Mouse (Mus musculus) stomach, postnatal 0 days (tissue): ENCODE data around the gene Camp. TPM values are rescaled to one million over a fixed set of nuclear protein-coding genes. Genes with fewer than 3 reads are reported as not detected.
A peak's percentile ranks its signal among the peaks of the same experiment; 100 is the strongest.

ENCODE experiments used
- ATAC-seq: fragments of 200-750 bp; cut with Nextera tagmentation; 2 replicates; pipeline ENCODE4 v1.8.0; 2017; ENCODE audit not compliant: low FRiP score, low TSS enrichment
- DNase-seq: peaks from one replicate; pipeline ENCODE4 v3.0.0-alpha.2; 2016; ENCODE audit warnings: low spot score
- H3K27ac ChIP-seq: fragments of 300-500 bp; sonication (generic); replicated peaks from 2 replicates; pipeline ENCODE4 v1.5.1; 2014; ENCODE audit warnings: mild to moderate bottlenecking, control low read depth
- H3K27me3 ChIP-seq: fragments of 300-500 bp; sonication (generic); 2 replicates; pipeline ENCODE4 v1.6.1; 2014; ENCODE audit warnings: low read length; ENCODE audit not compliant: control insufficient read depth, insufficient read depth
- H3K36me3 ChIP-seq: fragments of 300-500 bp; sonication (generic); 2 replicates; pipeline ENCODE4 v1.6.1; 2014; ENCODE audit warnings: low read length, mixed read lengths; ENCODE audit not compliant: control insufficient read depth, insufficient read depth
- H3K4me1 ChIP-seq: fragments of 300-500 bp; sonication (generic); replicated peaks from 2 replicates; pipeline ENCODE4 v1.6.1; 2014; ENCODE audit warnings: antibody characterized with exemption; ENCODE audit not compliant: control insufficient read depth, insufficient read depth
- H3K4me2 ChIP-seq: fragments of 300-500 bp; sonication (generic); replicated peaks from 2 replicates; pipeline ENCODE4 v1.6.1; 2014; ENCODE audit warnings: low read depth, mild to moderate bottlenecking, control low read depth, moderate library complexity
- H3K4me3 ChIP-seq: fragments of 300-500 bp; sonication (generic); 2 replicates; pipeline ENCODE4 v1.5.1; 2014; ENCODE audit warnings: low read depth, low read length, control low read depth
- H3K9ac ChIP-seq: fragments of 300-500 bp; sonication (generic); 2 replicates; pipeline ENCODE4 v1.6.1; 2014; ENCODE audit warnings: mild to moderate bottlenecking, low read length, control low read depth, mixed read lengths
- H3K9me3 ChIP-seq: fragments of 300-500 bp; sonication (generic); 2 replicates; pipeline ENCODE4 v1.6.1; 2016; ENCODE audit warnings: low read length; ENCODE audit not compliant: control insufficient read depth
- CTCF ChIP-seq: IDR thresholded peaks from 2 replicates; pipeline ENCODE4 v1.5.1; 2016; ENCODE audit warnings: antibody characterized with exemption, low read depth, mild to moderate bottlenecking, moderate library complexity
- EP300 ChIP-seq: optimal IDR thresholded peaks from 2 replicates; pipeline ENCODE3; 2016; ENCODE audit warnings: antibody characterized with exemption
- WGBS: fragments of 180-500 bp; shearing (Covaris S2); extraction: QIAGEN DNeasy Blood & Tissue Kit; methylation state at CpG from one replicate; pipeline ENCODE4 v1.1.7; 2014; 5-methylcytosine and 5-hydroxymethylcytosine counted together
- polyA plus RNA-seq: library from polyadenylated mRNA; unstranded; fragments of >200 nt; fragmentation: Nextera tagmentation; extraction: Ambion mirVana; gene quantifications from 2 replicates; pipeline ENCODE4 v1.2.1, GENCODE M21; 2015

The Camp gene
- polyA plus RNA-seq, 1 experiment from 2014 or later, result 1.5 TPM

DNA sequence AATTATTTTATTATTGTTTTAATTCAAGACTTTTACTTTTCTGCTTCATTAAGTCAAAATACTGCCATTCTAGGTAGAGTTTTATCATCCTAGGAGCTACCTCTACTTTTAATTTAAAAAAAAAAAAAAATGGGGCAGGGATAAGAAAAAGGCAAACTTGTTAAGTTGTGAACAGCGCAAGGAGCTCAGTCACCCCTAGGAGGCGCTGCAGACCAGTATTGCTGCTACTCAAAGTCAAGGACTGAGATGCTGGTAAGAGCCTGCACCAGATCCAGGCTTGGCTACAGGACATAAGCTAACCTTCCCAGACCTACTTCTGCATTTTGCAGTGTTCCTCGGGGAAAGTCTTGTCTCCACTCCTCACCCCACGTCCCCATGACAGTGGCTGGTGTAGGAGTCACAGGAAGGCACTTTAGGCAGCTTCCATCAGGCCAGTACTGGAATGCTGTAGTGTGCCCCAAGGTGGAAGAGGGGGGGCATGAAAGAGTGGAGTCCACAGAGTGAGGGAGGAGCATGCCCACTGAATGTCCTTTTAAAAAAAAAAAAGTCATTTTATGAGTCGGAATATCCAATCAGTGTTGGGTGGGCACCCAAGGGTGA lies 43.3 kb upstream of the Camp start:
- Histone ChIP-seq H3K9me3 (no peaks in the 10 kb centered on the region), H3K4me1 (no peaks in the 10 kb centered on the region), H3K9ac (no peak overlapping the region), H3K27ac (no peak overlapping the region), H3K27me3 (no peaks in the 10 kb centered on the region), H3K4me2 (no peak overlapping the region), H3K36me3 (peaks cover 31% of the 10 kb centered on the region), H3K4me3 (no peak overlapping the region)
- ATAC-seq, result peak; percentile 21; the same call in 1 of the 2 replicates
- no peak for TF ChIP-seq EP300
- peak; percentile 84 for TF ChIP-seq CTCF
- 64% methylated on average over 5 of the region's 5 CpGs for WGBS
- DNase-seq, result peak; percentile 86

DNA sequence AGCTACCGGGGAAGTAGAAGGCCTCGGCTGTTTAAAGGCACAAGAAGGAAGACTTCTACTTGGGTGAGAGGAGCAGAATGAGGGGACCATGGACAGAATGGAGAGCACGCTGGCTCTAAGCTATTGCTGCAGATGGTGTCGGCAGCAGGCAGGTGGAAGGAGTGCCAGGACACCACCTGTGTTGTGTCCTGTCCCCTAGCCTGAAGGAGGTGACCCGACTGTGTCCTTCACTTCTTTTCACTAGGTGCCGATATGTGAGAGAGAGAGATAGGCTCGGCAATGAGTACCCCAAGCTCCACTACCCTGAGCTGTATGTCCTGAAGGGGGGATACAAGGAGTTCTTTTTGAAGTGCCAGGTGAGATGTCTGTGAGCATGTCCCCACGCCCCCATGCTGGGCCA lies 42.1 kb upstream of the Camp start:
- TF ChIP-seq CTCF (no peak), EP300 (no peak)
- Histone ChIP-seq H3K4me3 (no peak overlapping the region), H3K27ac (no peak overlapping the region), H3K4me2 (no peak overlapping the region), H3K9me3 (no peaks in the 10 kb centered on the region), H3K4me1 (no peaks in the 10 kb centered on the region), H3K27me3 (no peaks in the 10 kb centered on the region), H3K36me3 (peaks cover 35% of the 10 kb centered on the region), H3K9ac (no peak overlapping the region)
- DNase-seq (no peak), ATAC-seq (no peak)
- 86% methylated on average over 8 of the region's 8 CpGs for WGBS

DNA sequence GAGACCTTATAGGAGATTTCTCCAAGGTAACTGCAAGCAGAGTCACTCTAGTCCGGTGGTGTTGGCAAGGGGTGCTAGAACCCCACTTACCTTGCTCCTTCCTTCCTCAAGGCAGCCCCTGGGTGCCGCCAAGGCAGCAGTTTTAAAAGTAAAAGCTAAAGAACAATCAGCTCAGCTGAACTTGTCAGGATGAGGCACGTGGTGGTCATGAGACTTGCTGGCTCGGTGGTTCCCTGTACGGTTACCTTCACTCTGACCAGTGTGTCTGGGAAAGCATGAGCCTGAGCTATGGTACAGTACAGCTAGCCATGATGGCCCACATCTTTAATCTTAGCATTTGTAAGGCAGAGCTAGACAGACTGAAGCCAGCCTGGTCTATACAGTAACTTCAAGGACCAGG lies 37.9 kb upstream of the Camp start:
- Histone ChIP-seq H3K9me3 (no peaks in the 10 kb centered on the region), H3K27me3 (no peaks in the 10 kb centered on the region), H3K4me3 (no peak overlapping the region), H3K9ac (no peak overlapping the region), H3K4me2 (no peak overlapping the region), H3K27ac (no peak overlapping the region), H3K4me1 (no peaks in the 10 kb centered on the region), H3K36me3 (peaks cover 56% of the 10 kb centered on the region)
- no peak for DNase-seq
- TF ChIP-seq CTCF (no peak), EP300 (no peak)
- ATAC-seq, result no peak
- 91% methylated on average over 5 of the region's 5 CpGs for WGBS

GRCm38 (mm10) chr9:109886259-109886658 lies 36.8 kb upstream of the Camp start:
- Histone ChIP-seq H3K4me1 (no peaks in the 10 kb centered on the region), H3K9me3 (no peaks in the 10 kb centered on the region), H3K27me3 (no peaks in the 10 kb centered on the region), H3K36me3 (peaks cover 52% of the 10 kb centered on the region), H3K4me2 (no peak overlapping the region), H3K4me3 (no peak overlapping the region), H3K9ac (no peak overlapping the region), H3K27ac (no peak overlapping the region)
- WGBS, result 72% methylated on average over 4 of the region's 4 CpGs
- TF ChIP-seq EP300 (no peak), CTCF (no peak)
- peak; percentile 55 for ATAC-seq
- no peak for DNase-seq

DNA sequence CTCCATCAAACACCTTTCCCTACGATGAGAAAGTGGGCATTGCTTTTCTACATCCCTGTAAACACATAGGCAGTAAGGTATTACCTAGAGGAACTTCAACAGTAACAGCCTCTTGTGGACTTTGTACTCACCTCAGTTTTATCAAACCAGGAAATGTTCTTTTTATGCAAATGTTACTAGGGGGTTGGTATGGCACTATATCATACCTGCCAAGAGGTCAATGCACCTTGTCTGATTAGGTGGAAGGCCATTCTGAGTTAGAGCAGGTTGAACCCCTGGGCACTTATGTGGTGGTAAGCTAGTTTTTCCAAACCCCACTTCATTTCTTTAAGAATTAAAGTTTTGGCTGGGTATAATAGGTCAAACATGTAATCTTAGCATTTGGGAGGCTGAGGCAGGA lies 29.9 kb upstream of the Camp start:
- peak; percentile 73 for ATAC-seq
- Histone ChIP-seq H3K27me3 (no peaks in the 10 kb centered on the region), H3K27ac (peak overlapping the region; percentile 41), H3K4me3 (no peak overlapping the region), H3K4me2 (no peak overlapping the region), H3K36me3 (peaks cover 22% of the 10 kb centered on the region), H3K4me1 (no peaks in the 10 kb centered on the region; the same call in 1 of the 2 replicates), H3K9ac (no peak overlapping the region), H3K9me3 (no peaks in the 10 kb centered on the region)
- peak; percentile 52 for DNase-seq
- TF ChIP-seq CTCF (no peak), EP300 (no peak)
- WGBS, result 78% methylated on average over 1 of the region's 1 CpGs

- no peaks in the 10 kb centered on the region for H3K27me3 ChIP-seq
- ATAC-seq, result no peak
- peak overlapping the region; percentile 88 for H3K4me2 ChIP-seq
- H3K4me3 ChIP-seq, result peak overlapping the region; percentile 90; the same call in 1 of the 2 replicates
- peak overlapping the region; percentile 64 for H3K27ac ChIP-seq
- 0 out of 2 replicates have a peak overlapping the region, but pooled peaks have one; percentile 92 for H3K9ac ChIP-seq
- 74% methylated on average over 5 of the region's 5 CpGs for WGBS
- DNase-seq, result no peak
- TF ChIP-seq EP300 (no peak), CTCF (peak; percentile 41)
- H3K9me3 ChIP-seq, result no peaks in the 10 kb centered on the region
- H3K36me3 ChIP-seq, result peaks cover 14% of the 10 kb centered on the region
- H3K4me1 ChIP-seq, result no peaks in the 10 kb centered on the region; the same call in 1 of the 2 replicates
Observed at GRCm38 (mm10) chr9:109877666-109878065, 28.2 kb upstream of the Camp start.
